Mouse (Mus musculus): Measurements from ENCODE around the gene Ei24. TPM values are rescaled to one million over a fixed set of nuclear protein-coding genes. Genes with fewer than 3 reads are reported as not detected.

The Ei24 gene
- polyA plus RNA-seq, 1 experiment from 2014 or later: 118 TPM

DNA sequence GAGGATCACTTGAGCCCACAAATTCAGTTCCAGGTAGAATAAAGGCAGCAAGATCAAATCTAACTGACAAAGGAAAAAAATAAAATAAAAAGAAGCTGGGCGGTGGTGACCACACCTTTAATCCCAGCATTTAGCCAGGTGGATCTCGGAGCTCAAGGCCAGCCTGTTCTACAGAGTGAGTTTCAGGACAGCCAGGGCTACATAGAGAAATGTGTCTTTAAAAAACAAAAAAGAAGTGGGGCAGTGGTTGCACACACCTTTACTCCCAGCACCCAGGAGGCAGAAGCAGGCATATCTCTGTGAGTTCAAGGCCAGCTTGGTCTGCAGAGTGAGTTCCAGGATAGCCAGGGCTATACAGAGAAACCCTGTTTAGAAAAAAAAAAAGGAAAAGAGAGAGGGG, 4.8 kb upstream of the Ei24 start:
- H3K36me3 ChIP-seq (ENCODE audit: control insufficient read depth, insufficient read depth, low read length): no peaks in the 10 kb centered on the region
- peaks cover 4% of the 10 kb centered on the region; the same call in 1 of the 2 replicates for H3K4me1 ChIP-seq (ENCODE audit: control insufficient read depth, insufficient read depth, low read length)
- H3K27ac ChIP-seq (ENCODE audit: low read length): no peak overlapping the region
- no peaks in the 10 kb centered on the region for H3K27me3 ChIP-seq (ENCODE audit: control insufficient read depth, insufficient read depth, low read depth, low read length)
- no peaks in the 10 kb centered on the region for H3K9me3 ChIP-seq (replicated peaks; ENCODE audit: control insufficient read depth, low read length, poor library complexity, severe bottlenecking)
- no peak for ATAC-seq
- 84% methylated on average over 2 of the region's 2 CpGs for WGBS
- no peak overlapping the region for H3K4me3 ChIP-seq (ENCODE audit: low read depth, low read length)
- H3K4me2 ChIP-seq (ENCODE audit: low read length): no peak overlapping the region
- H3K9ac ChIP-seq (ENCODE audit: low read depth, low read length): no peak overlapping the region

DNA sequence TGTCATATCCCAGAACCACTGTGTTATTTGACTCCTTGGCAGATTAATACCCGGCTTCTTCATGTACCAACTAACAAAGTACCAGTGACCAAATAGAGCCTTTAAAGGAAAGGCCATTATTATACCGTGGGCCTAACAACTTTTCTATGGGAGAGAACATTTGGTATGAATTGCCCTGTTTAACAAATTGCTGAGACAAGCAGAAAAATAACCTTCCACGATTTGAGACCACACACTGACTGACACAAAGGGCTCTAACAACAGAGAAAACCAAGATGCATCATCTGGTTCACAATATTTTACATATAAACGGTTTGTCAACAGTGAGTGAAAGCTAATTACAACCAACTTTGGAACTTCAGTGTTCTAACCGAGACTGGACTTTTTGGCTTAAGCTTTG, 969 bp downstream of the Ei24 start:
- no peak for ATAC-seq
- 13% methylated on average over 5 of the region's 5 CpGs for WGBS
- H3K4me3 ChIP-seq (ENCODE audit: low read depth, low read length): peak overlapping the region; percentile 70
- H3K4me2 ChIP-seq (ENCODE audit: low read length): peak overlapping the region; percentile 88
- H3K27ac ChIP-seq (ENCODE audit: low read length): no peak overlapping the region; the same call in 1 of the 2 replicates
- H3K9me3 ChIP-seq (replicated peaks; ENCODE audit: control insufficient read depth, low read length, poor library complexity, severe bottlenecking): no peaks in the 10 kb centered on the region
- H3K4me1 ChIP-seq (ENCODE audit: control insufficient read depth, insufficient read depth, low read length): peaks cover 29% of the 10 kb centered on the region
- H3K36me3 ChIP-seq (ENCODE audit: control insufficient read depth, insufficient read depth, low read length): 0 out of 2 replicates have a peak, but pooled peaks cover 2% of the 10 kb centered on the region
- H3K27me3 ChIP-seq (ENCODE audit: control insufficient read depth, insufficient read depth, low read depth, low read length): no peaks in the 10 kb centered on the region
- H3K9ac ChIP-seq (ENCODE audit: low read depth, low read length): peak overlapping the region; percentile 88

DNA sequence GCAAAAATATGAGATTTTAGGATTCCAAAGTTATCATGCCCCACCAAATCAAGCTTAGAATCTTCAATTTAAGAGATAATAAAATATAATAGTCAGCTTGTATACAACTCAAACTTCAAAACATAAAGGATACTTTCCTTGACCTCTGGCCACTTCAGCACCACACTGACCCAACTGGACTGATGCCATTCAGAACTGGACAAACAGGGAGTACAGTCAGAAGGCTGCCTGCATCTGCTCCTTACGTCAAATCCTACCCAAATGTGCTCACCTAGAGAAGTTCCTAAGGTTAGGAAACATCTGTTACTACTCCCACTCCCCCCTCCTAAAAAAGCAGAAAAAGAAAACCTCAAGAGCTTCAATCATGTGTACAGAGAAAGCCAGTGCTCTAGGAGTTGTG, 1.6 kb downstream of the Ei24 start:
- ATAC-seq: no peak
- no peak overlapping the region for H3K9ac ChIP-seq (ENCODE audit: low read depth, low read length)
- H3K9me3 ChIP-seq (replicated peaks; ENCODE audit: control insufficient read depth, low read length, poor library complexity, severe bottlenecking): no peaks in the 10 kb centered on the region
- H3K27me3 ChIP-seq (ENCODE audit: control insufficient read depth, insufficient read depth, low read depth, low read length): no peaks in the 10 kb centered on the region
- no peak overlapping the region for H3K4me3 ChIP-seq (ENCODE audit: low read depth, low read length)
- H3K4me2 ChIP-seq (ENCODE audit: low read length): peak overlapping the region; percentile 88; the same call in 1 of the 2 replicates
- H3K27ac ChIP-seq (ENCODE audit: low read length): no peak overlapping the region
- 0 out of 2 replicates have a peak, but pooled peaks cover 2% of the 10 kb centered on the region for H3K36me3 ChIP-seq (ENCODE audit: control insufficient read depth, insufficient read depth, low read length)
- H3K4me1 ChIP-seq (ENCODE audit: control insufficient read depth, insufficient read depth, low read length): peaks cover 29% of the 10 kb centered on the region
- WGBS: 91% methylated on average over 1 of the region's 1 CpGs

DNA sequence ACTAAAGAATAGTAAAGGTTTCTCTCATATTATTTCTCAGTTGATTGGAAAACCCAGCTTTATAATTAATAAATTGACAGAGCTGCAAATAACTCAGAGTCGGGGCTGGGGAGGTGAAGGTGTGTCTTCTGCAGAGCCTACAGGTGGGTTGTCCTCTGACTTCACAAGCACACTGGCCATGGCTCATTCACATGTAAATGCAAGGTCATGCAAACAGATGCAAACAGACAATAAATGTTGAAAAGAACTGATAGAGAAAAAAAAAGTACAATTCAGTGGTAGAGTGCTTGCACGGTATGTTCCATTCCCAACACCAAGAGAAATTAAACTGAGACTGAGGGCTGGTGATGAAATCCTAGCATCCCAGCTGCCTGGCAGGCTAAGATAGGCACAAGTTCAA, 2.7 kb downstream of the Ei24 start:
- Histone ChIP-seq H3K27ac (ENCODE audit: low read length) (no peak overlapping the region), H3K4me3 (ENCODE audit: low read depth, low read length) (no peak overlapping the region), H3K9ac (ENCODE audit: low read depth, low read length) (no peak overlapping the region), H3K4me1 (ENCODE audit: control insufficient read depth, insufficient read depth, low read length) (peaks cover 29% of the 10 kb centered on the region), H3K9me3 (replicated peaks; ENCODE audit: control insufficient read depth, low read length, poor library complexity, severe bottlenecking) (no peaks in the 10 kb centered on the region), H3K36me3 (ENCODE audit: control insufficient read depth, insufficient read depth, low read length) (peaks cover 4% of the 10 kb centered on the region; the same call in 1 of the 2 replicates), H3K4me2 (ENCODE audit: low read length) (no peak overlapping the region), H3K27me3 (ENCODE audit: control insufficient read depth, insufficient read depth, low read depth, low read length) (no peaks in the 10 kb centered on the region)
- WGBS: 69% methylated on average over 2 of the region's 2 CpGs
- ATAC-seq: no peak

DNA sequence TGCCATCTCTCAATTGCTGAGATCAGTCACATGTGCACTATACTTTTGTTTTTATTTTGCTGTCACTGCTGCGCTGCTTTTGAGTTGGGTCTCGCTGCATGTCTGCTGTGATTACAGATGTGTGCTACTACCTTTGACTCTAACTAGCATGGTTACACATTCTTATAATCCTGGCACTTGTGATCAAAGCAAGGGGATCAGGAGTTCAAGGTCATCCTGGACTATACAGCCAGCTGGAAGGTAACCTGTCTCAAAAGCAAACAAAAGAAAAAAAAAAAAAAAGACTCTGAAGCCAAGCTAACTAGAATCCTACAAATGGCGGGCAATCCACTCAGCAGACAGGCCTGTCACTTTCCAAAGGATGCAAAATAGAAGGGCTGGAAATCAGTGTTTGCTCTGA, 5.0 kb downstream of the Ei24 start:
- Histone ChIP-seq H3K4me3 (ENCODE audit: low read depth, low read length) (no peak overlapping the region), H3K4me2 (ENCODE audit: low read length) (no peak overlapping the region), H3K9ac (ENCODE audit: low read depth, low read length) (no peak overlapping the region), H3K4me1 (ENCODE audit: control insufficient read depth, insufficient read depth, low read length) (peaks cover 25% of the 10 kb centered on the region), H3K36me3 (ENCODE audit: control insufficient read depth, insufficient read depth, low read length) (peaks cover 24% of the 10 kb centered on the region), H3K9me3 (replicated peaks; ENCODE audit: control insufficient read depth, low read length, poor library complexity, severe bottlenecking) (no peaks in the 10 kb centered on the region), H3K27me3 (ENCODE audit: control insufficient read depth, insufficient read depth, low read depth, low read length) (no peaks in the 10 kb centered on the region), H3K27ac (ENCODE audit: low read length) (no peak overlapping the region)
- WGBS: 90% methylated on average over 3 of the region's 3 CpGs
- ATAC-seq: no peak

DNA sequence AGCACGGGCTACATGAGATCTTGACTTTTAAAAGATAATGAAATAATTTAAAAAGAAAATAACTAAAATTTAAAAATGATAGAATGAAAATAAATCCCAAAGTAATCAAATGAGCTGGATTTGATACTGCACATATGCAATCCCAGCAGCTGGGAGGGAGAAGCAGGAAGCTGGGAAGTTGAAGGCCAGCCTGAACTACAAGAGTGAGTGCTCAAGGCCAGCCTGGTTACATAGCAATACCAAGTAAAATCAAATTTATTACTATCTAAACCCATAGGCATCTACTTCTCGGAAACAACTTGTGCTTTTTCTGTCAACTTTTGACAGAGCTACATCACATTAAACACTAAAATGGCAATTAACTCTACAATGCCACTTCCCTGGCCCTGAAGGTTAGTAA, 13.3 kb downstream of the Ei24 start:
- no peaks in the 10 kb centered on the region for H3K9me3 ChIP-seq (replicated peaks; ENCODE audit: control insufficient read depth, low read length, poor library complexity, severe bottlenecking)
- 96% methylated on average over 2 of the region's 2 CpGs for WGBS
- H3K4me3 ChIP-seq (ENCODE audit: low read depth, low read length): no peak overlapping the region
- H3K4me2 ChIP-seq (ENCODE audit: low read length): no peak overlapping the region
- no peak for ATAC-seq
- peaks cover 50% of the 10 kb centered on the region for H3K36me3 ChIP-seq (ENCODE audit: control insufficient read depth, insufficient read depth, low read length)
- no peak overlapping the region for H3K9ac ChIP-seq (ENCODE audit: low read depth, low read length)
- no peaks in the 10 kb centered on the region for H3K4me1 ChIP-seq (ENCODE audit: control insufficient read depth, insufficient read depth, low read length)
- no peaks in the 10 kb centered on the region for H3K27me3 ChIP-seq (ENCODE audit: control insufficient read depth, insufficient read depth, low read depth, low read length)
- no peak overlapping the region for H3K27ac ChIP-seq (ENCODE audit: low read length)

DNA sequence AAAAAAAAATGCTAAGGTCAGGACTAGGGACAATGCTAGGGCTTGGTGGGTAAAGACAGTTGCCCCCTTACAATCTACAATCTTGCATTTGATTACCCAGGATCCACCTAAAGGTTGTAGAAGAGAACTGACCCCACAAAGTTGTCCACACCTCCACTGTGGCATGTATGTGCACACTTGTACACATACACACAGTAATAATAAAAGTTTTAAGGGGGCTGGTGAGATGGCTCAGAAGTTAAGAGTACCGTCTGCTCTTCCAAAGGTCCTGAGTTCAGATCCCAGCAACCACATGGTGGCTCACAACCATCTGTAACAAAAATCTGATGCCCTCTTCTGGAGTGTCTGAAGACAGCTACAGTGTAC, 28.2 kb downstream of the Ei24 start:
- H3K9me3 ChIP-seq (replicated peaks; ENCODE audit: control insufficient read depth, low read length, poor library complexity, severe bottlenecking): no peaks in the 10 kb centered on the region
- peak overlapping the region; percentile 86; the same call in 1 of the 2 replicates for H3K4me2 ChIP-seq (ENCODE audit: low read length)
- H3K36me3 ChIP-seq (ENCODE audit: control insufficient read depth, insufficient read depth, low read length): no peaks in the 10 kb centered on the region; the same call in 1 of the 2 replicates
- ATAC-seq: no peak
- H3K27me3 ChIP-seq (ENCODE audit: control insufficient read depth, insufficient read depth, low read depth, low read length): no peaks in the 10 kb centered on the region
- H3K9ac ChIP-seq (ENCODE audit: low read depth, low read length): no peak overlapping the region
- H3K4me3 ChIP-seq (ENCODE audit: low read depth, low read length): no peak overlapping the region
- 88% methylated on average over 1 of the region's 1 CpGs for WGBS
- H3K4me1 ChIP-seq (ENCODE audit: control insufficient read depth, insufficient read depth, low read length): peaks cover 24% of the 10 kb centered on the region
- 0 out of 2 replicates have a peak overlapping the region, but pooled peaks have one; percentile 22 for H3K27ac ChIP-seq (ENCODE audit: low read length)

DNA sequence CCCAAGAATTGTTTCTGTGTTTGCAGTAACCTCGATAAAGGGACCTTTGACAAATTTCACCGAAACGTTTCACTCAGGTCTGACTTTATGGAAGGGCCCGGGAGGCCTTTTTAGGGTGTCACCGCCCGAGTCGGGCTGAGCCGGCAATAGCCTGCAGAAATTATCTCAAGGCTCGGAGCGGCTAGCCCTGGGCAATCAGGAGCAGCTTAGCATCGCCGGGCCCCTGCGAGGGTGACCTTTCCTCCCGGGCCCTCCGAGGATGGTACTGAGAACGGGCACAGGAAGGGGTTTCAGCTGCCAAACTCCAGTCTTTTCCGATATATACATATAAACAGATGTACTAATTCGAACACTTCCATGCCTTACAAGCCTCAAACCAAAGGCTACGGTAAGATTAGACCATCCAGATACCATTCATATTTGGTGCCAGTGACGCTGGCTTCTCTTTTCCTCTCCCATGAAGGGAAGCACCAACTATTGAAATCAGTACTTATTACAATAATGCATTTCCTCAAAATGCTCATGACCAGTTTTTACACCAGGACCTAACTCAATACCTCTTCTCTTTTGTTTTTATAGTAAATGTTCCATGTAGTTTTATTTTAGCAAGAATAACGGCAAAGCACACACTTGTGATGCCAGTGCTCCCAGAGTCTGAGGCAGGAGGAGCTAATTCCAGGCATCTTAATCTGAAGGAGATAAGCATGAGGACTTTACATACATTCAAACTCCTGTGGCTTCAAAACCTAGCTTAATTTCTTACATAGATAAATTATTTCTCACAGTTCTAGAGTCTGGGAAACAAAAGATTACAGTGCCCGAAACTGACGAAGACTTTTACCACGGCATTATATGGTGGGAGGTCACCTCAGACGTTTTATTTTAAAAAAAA, 28.8 kb downstream of the Ei24 start:
- H3K4me3 ChIP-seq (ENCODE audit: low read depth, low read length): peak overlapping the region; percentile 99
- H3K4me1 ChIP-seq (ENCODE audit: control insufficient read depth, insufficient read depth, low read length): peaks cover 24% of the 10 kb centered on the region
- H3K36me3 ChIP-seq (ENCODE audit: control insufficient read depth, insufficient read depth, low read length): no peaks in the 10 kb centered on the region; the same call in 1 of the 2 replicates
- H3K27ac ChIP-seq (ENCODE audit: low read length): peak overlapping the region; percentile 89
- WGBS: 13% methylated on average over 25 of the region's 25 CpGs
- peak overlapping the region; percentile 85 for H3K9ac ChIP-seq (ENCODE audit: low read depth, low read length)
- ATAC-seq: peak; percentile 26
- no peaks in the 10 kb centered on the region for H3K27me3 ChIP-seq (ENCODE audit: control insufficient read depth, insufficient read depth, low read depth, low read length)
- H3K9me3 ChIP-seq (replicated peaks; ENCODE audit: control insufficient read depth, low read length, poor library complexity, severe bottlenecking): no peaks in the 10 kb centered on the region
- H3K4me2 ChIP-seq (ENCODE audit: low read length): peak overlapping the region; percentile 86
